Mouse (Mus musculus): ENCODE measurements around the gene Lrmda.

DNA sequence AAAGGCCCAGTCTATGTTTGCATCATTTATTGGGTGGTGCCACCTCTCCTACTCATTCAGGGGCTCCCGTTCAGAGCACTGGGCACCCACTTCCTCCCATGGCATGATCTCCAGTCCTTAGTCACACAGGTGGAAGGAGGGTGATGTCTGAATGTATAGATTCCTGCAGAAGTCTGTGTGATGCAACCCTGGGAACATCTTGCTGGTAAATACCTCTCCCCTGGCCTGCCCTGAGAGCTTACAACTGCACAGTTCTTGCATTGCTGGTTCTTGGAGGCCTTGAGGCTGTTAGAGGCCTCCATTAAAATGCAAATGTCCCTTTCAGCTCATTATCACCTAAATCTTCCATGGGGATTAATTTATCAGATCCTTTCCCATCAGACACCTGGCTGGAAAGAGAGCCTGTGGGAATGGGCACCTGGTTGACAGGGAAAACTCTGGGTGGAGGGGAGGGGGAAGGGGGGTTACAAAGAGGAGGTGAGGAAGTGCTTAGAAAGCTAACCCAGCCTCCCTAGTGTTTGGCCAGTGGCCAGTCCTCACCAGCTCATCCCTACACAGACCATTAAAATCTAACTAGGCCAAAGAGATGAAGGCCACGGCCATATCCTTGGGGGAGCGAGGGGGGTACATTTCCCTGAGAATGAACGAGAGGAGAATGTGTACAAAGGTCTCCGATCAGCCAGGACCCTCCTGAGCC is 659.6 kb downstream of the Lrmda start:
- no peak for TF ChIP-seq POLR2A (IDR thresholded peaks at IDR 0.05; ENCODE audit: borderline replicate concordance, low read depth, low read length)
- TF ChIP-seq CTCF (IDR thresholded peaks at IDR 0.05; ENCODE audit: low read depth, low read length), result no peak
